Mouse (Mus musculus): Measurements from ENCODE around the gene Olfr25. TPM values are rescaled to one million over a fixed set of nuclear protein-coding genes. Genes with fewer than 3 reads are reported as not detected.

Olfr25 gene
- polyA plus RNA-seq (2014; fragmentation: Nextera tagmentation; extraction: Ambion mirVana) = not detected in 2 replicates

GRCm38 (mm10) chr9:38328760-38329159 lies at the start of gene Olfr25:
Olfr25 (plus strand) TSS chr9:38329060.
- no peaks in the 10 kb centered on the region for H3K4me1 ChIP-seq (replicated peaks; ENCODE audit: control insufficient read depth, insufficient read depth, low read length)
- H3K27me3 ChIP-seq (ENCODE audit: control insufficient read depth, insufficient read depth, low read length) = no peaks in the 10 kb centered on the region
- no peaks in the 10 kb centered on the region for H3K9me3 ChIP-seq (ENCODE audit: control insufficient read depth, low read length)
- DNase-seq (ENCODE audit: low spot score) = no peak
- H3K27ac ChIP-seq (ENCODE audit: low read depth, low read length) = no peak within 1 kb of the TSS
- H3K9ac ChIP-seq (ENCODE audit: low read depth, low read length) = no peak within 1 kb of the TSS
- H3K36me3 ChIP-seq (ENCODE audit: control insufficient read depth, insufficient read depth, low read length) = no peaks in the 10 kb centered on the region
- no peak within 1 kb of the TSS for H3K4me3 ChIP-seq (ENCODE audit: low read depth, low read length)
- no peak within 1 kb of the TSS for H3K4me2 ChIP-seq (replicated peaks; ENCODE audit: low read depth, low read length)
- 84% methylated on average over 3 of the region's 3 CpGs for WGBS
- no peak for ATAC-seq (ENCODE audit: low FRiP score)

- ATAC-seq (ENCODE audit: low FRiP score) = no peak
- Histone ChIP-seq H3K4me3 (ENCODE audit: low read depth, low read length) (no peak within 1 kb of the TSS), H3K4me2 (replicated peaks; ENCODE audit: low read depth, low read length) (no peak within 1 kb of the TSS), H3K27ac (ENCODE audit: low read depth, low read length) (no peak within 1 kb of the TSS), H3K9ac (ENCODE audit: low read depth, low read length) (no peak within 1 kb of the TSS), H3K36me3 (ENCODE audit: control insufficient read depth, insufficient read depth, low read length) (no peaks in the 10 kb centered on the region), H3K27me3 (ENCODE audit: control insufficient read depth, insufficient read depth, low read length) (no peaks in the 10 kb centered on the region), H3K9me3 (ENCODE audit: control insufficient read depth, low read length) (no peaks in the 10 kb centered on the region), H3K4me1 (replicated peaks; ENCODE audit: control insufficient read depth, insufficient read depth, low read length) (no peaks in the 10 kb centered on the region)
- WGBS = 82% methylated on average over 1 of the region's 1 CpGs
- no peak for DNase-seq (ENCODE audit: low spot score)
These were observed 38.1 kb upstream of the Olfr25 start, which contains the start of gene Olfr896-ps1 for GRCm38 (mm10) chr9:38290807-38291206. Olfr896-ps1 (plus strand) TSS chr9:38291107.

- Histone ChIP-seq H3K4me1 (replicated peaks; ENCODE audit: control insufficient read depth, insufficient read depth, low read length) (no peaks in the 10 kb centered on the region), H3K9ac (ENCODE audit: low read depth, low read length) (no peak within 1 kb of the TSS), H3K36me3 (ENCODE audit: control insufficient read depth, insufficient read depth, low read length) (no peaks in the 10 kb centered on the region), H3K27ac (ENCODE audit: low read depth, low read length) (no peak within 1 kb of the TSS), H3K27me3 (ENCODE audit: control insufficient read depth, insufficient read depth, low read length) (no peaks in the 10 kb centered on the region), H3K9me3 (ENCODE audit: control insufficient read depth, low read length) (no peaks in the 10 kb centered on the region), H3K4me3 (ENCODE audit: low read depth, low read length) (no peak within 1 kb of the TSS), H3K4me2 (replicated peaks; ENCODE audit: low read depth, low read length) (no peak within 1 kb of the TSS)
- WGBS = 90% methylated on average over 4 of the region's 4 CpGs
- ATAC-seq (ENCODE audit: low FRiP score) = no peak
- no peak for DNase-seq (ENCODE audit: low spot score)
These were observed 19.3 kb downstream of the Olfr25 start, which contains the start of gene Olfr898 for GRCm38 (mm10) chr9:38348111-38348510. Olfr898 (plus strand) TSS chr9:38348411.

GRCm38 (mm10) chr9:38366596-38366995 lies 37.7 kb downstream of the Olfr25 start, which contains the start of gene Olfr250:
Olfr250 (plus strand) TSS chr9:38366896.
- DNase-seq (ENCODE audit: low spot score) = no peak
- Histone ChIP-seq H3K4me1 (replicated peaks; ENCODE audit: control insufficient read depth, insufficient read depth, low read length) (no peaks in the 10 kb centered on the region), H3K36me3 (ENCODE audit: control insufficient read depth, insufficient read depth, low read length) (no peaks in the 10 kb centered on the region), H3K9ac (ENCODE audit: low read depth, low read length) (no peak within 1 kb of the TSS), H3K4me2 (replicated peaks; ENCODE audit: low read depth, low read length) (no peak within 1 kb of the TSS), H3K9me3 (ENCODE audit: control insufficient read depth, low read length) (no peaks in the 10 kb centered on the region), H3K27ac (ENCODE audit: low read depth, low read length) (no peak within 1 kb of the TSS), H3K27me3 (ENCODE audit: control insufficient read depth, insufficient read depth, low read length) (no peaks in the 10 kb centered on the region), H3K4me3 (ENCODE audit: low read depth, low read length) (no peak within 1 kb of the TSS)
- 91% methylated on average over 2 of the region's 2 CpGs for WGBS
- no peak for ATAC-seq (ENCODE audit: low FRiP score)

- Histone ChIP-seq H3K36me3 (ENCODE audit: control insufficient read depth, insufficient read depth, low read length) (no peaks in the 10 kb centered on the region), H3K4me1 (replicated peaks; ENCODE audit: control insufficient read depth, insufficient read depth, low read length) (no peaks in the 10 kb centered on the region), H3K27ac (ENCODE audit: low read depth, low read length) (no peak within 1 kb of the TSS), H3K27me3 (ENCODE audit: control insufficient read depth, insufficient read depth, low read length) (no peaks in the 10 kb centered on the region), H3K9ac (ENCODE audit: low read depth, low read length) (no peak within 1 kb of the TSS), H3K4me3 (ENCODE audit: low read depth, low read length) (no peak within 1 kb of the TSS), H3K4me2 (replicated peaks; ENCODE audit: low read depth, low read length) (no peak within 1 kb of the TSS), H3K9me3 (ENCODE audit: control insufficient read depth, low read length) (no peaks in the 10 kb centered on the region)
- DNase-seq (ENCODE audit: low spot score) (no peak), ATAC-seq (ENCODE audit: low FRiP score) (no peak)
- 75% methylated on average over 2 of the region's 2 CpGs for WGBS
These were observed 47.9 kb downstream of the Olfr25 start, which contains the start of gene Olfr251 for GRCm38 (mm10) chr9:38376786-38377185. Olfr251 (plus strand) TSS chr9:38377086.

Other genes with a start within 250 kb of the Olfr25 start
- not detected in 2 replicates for gene Olfr887, start 245.0 kb upstream of the Olfr25 start, polyA plus RNA-seq (2014; fragmentation: Nextera tagmentation; extraction: Ambion mirVana)
- gene Olfr888, start 220.9 kb upstream of the Olfr25 start, polyA plus RNA-seq (2014; fragmentation: Nextera tagmentation; extraction: Ambion mirVana) = not detected in 2 replicates
- 0.06 and 0.14 TPM in 2 replicates for gene Olfr889, start 213.9 kb upstream of the Olfr25 start, polyA plus RNA-seq (2014; fragmentation: Nextera tagmentation; extraction: Ambion mirVana)
- not detected in 2 replicates for gene Olfr890, start 186.5 kb upstream of the Olfr25 start, polyA plus RNA-seq (2014; fragmentation: Nextera tagmentation; extraction: Ambion mirVana)
- gene Olfr891, start 148.2 kb upstream of the Olfr25 start, polyA plus RNA-seq (2014; fragmentation: Nextera tagmentation; extraction: Ambion mirVana) = not detected in 2 replicates
- gene Olfr893, start 120.7 kb upstream of the Olfr25 start, polyA plus RNA-seq (2014; fragmentation: Nextera tagmentation; extraction: Ambion mirVana) = not detected in 2 replicates
- gene Olfr894, start 111.0 kb upstream of the Olfr25 start, polyA plus RNA-seq (2014; fragmentation: Nextera tagmentation; extraction: Ambion mirVana) = not detected in 2 replicates
- not detected in 2 replicates for gene Olfr143, start 76.3 kb upstream of the Olfr25 start, polyA plus RNA-seq (2014; fragmentation: Nextera tagmentation; extraction: Ambion mirVana)
- gene Olfr895, start 61.2 kb upstream of the Olfr25 start, polyA plus RNA-seq (2014; fragmentation: Nextera tagmentation; extraction: Ambion mirVana) = not detected in 2 replicates
- not detected in 2 replicates for gene Olfr896-ps1, start 38.0 kb upstream of the Olfr25 start, polyA plus RNA-seq (2014; fragmentation: Nextera tagmentation; extraction: Ambion mirVana)
- not detected in 2 replicates for gene Olfr898, start 19.4 kb downstream of the Olfr25 start, polyA plus RNA-seq (2014; fragmentation: Nextera tagmentation; extraction: Ambion mirVana)
- gene Olfr250, start 37.8 kb downstream of the Olfr25 start, polyA plus RNA-seq (2014; fragmentation: Nextera tagmentation; extraction: Ambion mirVana) = not detected in 2 replicates
- gene Olfr251, start 48.0 kb downstream of the Olfr25 start, polyA plus RNA-seq (2014; fragmentation: Nextera tagmentation; extraction: Ambion mirVana) = not detected in 2 replicates
- gene Olfr147, start 72.6 kb downstream of the Olfr25 start, polyA plus RNA-seq (2014; fragmentation: Nextera tagmentation; extraction: Ambion mirVana) = not detected in 2 replicates
- gene Olfr901, start 100.4 kb downstream of the Olfr25 start, polyA plus RNA-seq (2014; fragmentation: Nextera tagmentation; extraction: Ambion mirVana) = not detected in 2 replicates
- not detected in 2 replicates for gene Olfr902, start 118.6 kb downstream of the Olfr25 start, polyA plus RNA-seq (2014; fragmentation: Nextera tagmentation; extraction: Ambion mirVana)
- gene Olfr904, start 134.1 kb downstream of the Olfr25 start, polyA plus RNA-seq (2014; fragmentation: Nextera tagmentation; extraction: Ambion mirVana) = not detected in 2 replicates
- gene Olfr905, start 142.0 kb downstream of the Olfr25 start, polyA plus RNA-seq (2014; fragmentation: Nextera tagmentation; extraction: Ambion mirVana) = not detected in 2 replicates
- gene Olfr906, start 158.0 kb downstream of the Olfr25 start, polyA plus RNA-seq (2014; fragmentation: Nextera tagmentation; extraction: Ambion mirVana) = not detected in 2 replicates
- not detected in 2 replicates for gene Olfr907, start 166.7 kb downstream of the Olfr25 start, polyA plus RNA-seq (2014; fragmentation: Nextera tagmentation; extraction: Ambion mirVana)
- gene Olfr911-ps1, start 192.5 kb downstream of the Olfr25 start, polyA plus RNA-seq (2014; fragmentation: Nextera tagmentation; extraction: Ambion mirVana) = not detected in 2 replicates
- gene Olfr910, start 208.8 kb downstream of the Olfr25 start, polyA plus RNA-seq (2014; fragmentation: Nextera tagmentation; extraction: Ambion mirVana) = not detected in 2 replicates